Mouse (Mus musculus) gastrocnemius, postnatal 4 days (tissue): ENCODE results near the gene Ablim1. TPM values are rescaled to one million over a fixed set of nuclear protein-coding genes. Genes with fewer than 3 reads are reported as not detected.

Experiments
- DNase-seq, 2 experiments: peaks; one replicate each; pipeline ENCODE4 v3.0.0; 2021 to 2022; ENCODE audit warnings: low spot score in 2 of 2, mixed read lengths in 2 of 2
- total RNA-seq, 2 experiments: library from RNA; stranded (reverse); gene quantifications; 2 replicates each; pipeline ENCODE4 v1.2.3; 2021

Ablim1 gene
- total RNA-seq, 2 experiments from 2014 or later, result 56.8 to 65.5 TPM

DNA sequence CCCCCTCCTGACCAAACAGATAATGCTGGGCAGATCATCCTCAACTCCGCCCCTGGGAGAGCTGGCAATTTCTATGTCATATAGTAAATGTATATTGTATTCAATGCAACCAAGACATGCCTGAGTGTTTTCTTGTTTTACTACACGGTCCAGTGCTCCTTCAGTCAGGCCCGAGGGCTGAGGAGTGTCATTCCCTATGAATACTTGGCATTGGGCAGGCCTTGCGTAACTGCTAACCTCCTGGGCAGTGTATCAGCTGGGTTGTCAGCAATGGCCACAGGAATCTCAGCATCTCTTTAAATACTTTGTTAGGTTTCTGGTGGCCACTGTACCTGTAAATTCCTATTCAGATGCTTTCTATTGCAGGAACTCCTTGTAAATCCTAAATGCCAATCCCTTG is 320.1 kb downstream of the Ablim1 start:
- no peak for DNase-seq

- no peak for DNase-seq
Measured at GRCm38 (mm10) chr19:56993763-56994162, 321.0 kb downstream of the Ablim1 start.

DNA sequence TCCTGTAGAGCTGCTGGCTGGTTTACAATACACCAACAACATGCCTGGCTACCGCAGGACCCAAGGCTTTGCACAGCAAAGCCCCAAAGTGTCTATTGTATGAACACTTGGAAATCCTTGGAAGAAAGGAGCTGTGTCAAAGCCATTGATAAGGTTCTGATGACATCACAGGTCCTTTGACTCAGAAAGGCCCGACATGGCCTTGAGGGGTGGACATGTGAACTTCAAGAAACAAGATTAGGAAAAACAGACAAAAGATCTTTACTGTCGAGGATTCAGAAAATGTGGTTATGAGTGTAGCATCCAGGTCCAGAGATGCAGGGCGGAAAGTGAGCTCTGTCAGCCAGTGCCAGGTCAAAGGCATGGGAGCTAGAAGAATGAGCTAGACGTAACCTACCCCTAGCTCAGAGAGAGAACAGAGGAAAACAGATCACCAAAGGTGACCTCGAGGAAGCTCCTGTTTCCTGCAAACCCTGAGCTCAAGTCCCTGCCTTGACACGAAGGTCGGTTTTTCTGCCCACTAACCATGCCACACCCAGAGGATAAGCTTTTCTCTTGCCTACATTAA is 321.7 kb downstream of the Ablim1 start:
- DNase-seq, result no peak

- DNase-seq, result no peak
Measured at GRCm38 (mm10) chr19:56990367-56991111, 324.2 kb downstream of the Ablim1 start.

GRCm38 (mm10) chr19:56989171-56989570 is 325.5 kb downstream of the Ablim1 start:
- no peak for DNase-seq

DNA sequence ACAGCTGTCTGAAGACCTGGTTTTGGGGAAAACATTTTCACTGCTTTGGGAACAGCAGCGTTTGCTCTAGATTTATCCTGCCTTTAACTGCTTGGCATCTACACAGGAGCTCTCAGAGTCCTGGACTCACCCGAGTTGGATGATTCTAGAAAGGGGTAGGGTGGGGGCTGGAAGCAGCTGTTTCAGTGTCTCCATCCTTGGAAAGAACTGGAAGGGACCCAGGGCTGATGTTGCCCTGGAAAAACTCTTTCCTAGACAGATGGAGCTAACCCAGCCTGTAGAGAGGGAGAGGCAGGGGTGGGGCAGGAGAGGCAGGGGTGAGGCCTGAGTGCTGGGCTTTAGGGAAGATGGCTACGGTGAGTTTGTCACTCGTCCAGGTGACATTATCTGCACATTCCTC is 330.5 kb downstream of the Ablim1 start:
- DNase-seq, result peak; percentile 54 to 74

DNA sequence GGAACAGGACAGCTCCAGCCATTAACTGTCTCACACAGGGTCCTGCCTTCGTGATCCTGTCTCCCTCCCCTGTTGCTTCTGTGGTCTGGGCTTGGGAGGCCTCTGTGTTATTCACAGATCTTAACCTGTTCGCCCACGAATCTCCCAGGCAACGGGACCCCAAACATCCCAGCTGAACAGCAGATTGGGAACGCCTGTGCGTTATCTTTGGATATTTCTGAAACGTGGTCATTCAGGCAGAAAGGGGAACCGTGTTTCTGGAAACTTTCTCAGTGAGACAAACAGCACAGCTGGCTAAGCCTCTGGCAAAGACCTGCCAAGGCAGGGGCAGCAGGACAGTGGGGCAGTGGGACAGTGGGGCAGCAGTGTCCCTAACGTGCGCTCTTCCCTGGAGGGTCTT is 331.0 kb downstream of the Ablim1 start:
- no peak for DNase-seq

Other genes with a start within 250 kb of the Ablim1 start
- 10 to 100 TPM; 15.7 to 17.2 TPM for gene Fam160b1, start 45.8 kb upstream of the Ablim1 start, total RNA-seq
- 10 to 100 TPM; 11.8 to 14.1 TPM for gene Trub1, start 138.0 kb upstream of the Ablim1 start, total RNA-seq